Mouse (Mus musculus): Measurements from ENCODE around the gene Glis3.

- TF ChIP-seq CTCF (IDR thresholded peaks at IDR 0.05; ENCODE audit: control insufficient read depth, insufficient read depth, insufficient replicate concordance, low read depth, low read length) (no peak), POLR2A (IDR thresholded peaks at IDR 0.05; ENCODE audit: control insufficient read depth, low read depth, low read length) (no peak)
These were observed 289.0 kb downstream of the Glis3 start for GRCm38 (mm10) chr19:28390920-28391319.
